Mouse (Mus musculus): ENCODE measurements around the gene Nfasc. TPM values are rescaled to one million over a fixed set of nuclear protein-coding genes. Genes with fewer than 3 reads are reported as not detected.

Gene Nfasc
- polyA plus RNA-seq, 1 experiment from 2014 or later, result 31.9 TPM

DNA sequence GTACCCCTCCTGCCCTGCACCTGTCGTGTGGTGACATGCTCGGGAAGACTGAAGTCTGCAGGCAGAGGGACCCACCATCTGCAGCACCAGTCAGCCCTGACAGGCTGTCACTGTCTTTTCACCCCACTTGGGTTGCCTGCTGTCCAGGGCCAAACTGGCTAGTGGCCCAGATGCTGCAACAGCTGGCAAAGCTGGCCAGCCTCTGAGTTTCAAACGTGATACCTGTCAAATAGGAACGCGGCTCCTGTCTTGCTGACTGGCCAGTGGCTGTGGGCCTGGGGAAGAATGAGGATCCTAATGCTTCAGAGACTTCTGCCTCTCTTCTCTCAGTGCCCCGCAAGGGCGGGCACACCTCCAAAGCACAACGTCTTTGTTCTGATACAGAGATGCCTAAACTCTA lies 197.8 kb downstream of the Nfasc start:
- 70% methylated on average over 8 of the region's 8 CpGs for WGBS
- peaks cover 37% of the 10 kb centered on the region for H3K4me1 ChIP-seq
- no peak overlapping the region for H3K27ac ChIP-seq
- no peak overlapping the region for H3K4me2 ChIP-seq
- peak; percentile 37; the same call in 1 of the 2 replicates for ATAC-seq (ENCODE audit: low FRiP score)
- H3K9ac ChIP-seq, result no peak overlapping the region
- H3K9me3 ChIP-seq, result no peaks in the 10 kb centered on the region
- H3K4me3 ChIP-seq (replicated peaks), result no peak overlapping the region
- H3K27me3 ChIP-seq, result peaks cover 60% of the 10 kb centered on the region
- H3K36me3 ChIP-seq (replicated peaks), result no peaks in the 10 kb centered on the region

DNA sequence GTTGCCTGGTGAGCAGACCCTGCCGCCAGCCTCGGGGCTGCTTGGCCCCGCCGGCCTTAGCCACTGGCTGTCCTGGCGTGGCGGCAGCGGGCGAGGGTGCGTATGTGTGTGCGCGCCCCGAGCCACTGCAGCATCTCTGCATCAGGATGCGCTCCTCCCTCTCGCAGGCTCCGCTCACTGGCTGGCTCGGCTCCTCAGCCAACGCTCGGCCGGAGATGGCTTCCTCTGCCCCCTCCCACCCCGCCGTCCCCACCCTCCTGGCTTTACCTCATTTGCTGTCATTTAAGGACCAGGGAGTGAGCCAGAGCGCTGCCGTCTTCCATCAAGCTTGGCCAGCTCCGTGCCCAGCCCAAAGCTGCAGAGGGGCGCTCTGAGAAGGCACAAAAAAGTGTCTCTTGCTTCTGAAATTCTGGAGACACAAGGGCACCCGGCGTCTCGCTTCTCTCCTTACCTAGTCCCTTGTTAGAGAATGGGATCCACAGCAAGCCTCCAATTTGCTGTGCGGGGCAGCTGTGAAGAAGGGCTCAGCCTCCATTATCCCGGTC lies 198.8 kb downstream of the Nfasc start, which contains the start of gene Cntn2:
Gene Cntn2, minus strand, starts transcription at position 495 of the 545 bp plus-strand sequence.
- 1% methylated on average over 30 of the region's 30 CpGs for WGBS
- ATAC-seq (ENCODE audit: low FRiP score), result peak; percentile 85
- H3K4me1 ChIP-seq, result peaks cover 42% of the 10 kb centered on the region
- H3K36me3 ChIP-seq (replicated peaks), result no peaks in the 10 kb centered on the region
- no peaks in the 10 kb centered on the region for H3K9me3 ChIP-seq
- H3K27me3 ChIP-seq, result peaks cover 60% of the 10 kb centered on the region
- H3K27ac ChIP-seq, result peak within 1 kb of the TSS; percentile 57
- H3K9ac ChIP-seq, result peak within 1 kb of the TSS; percentile 59
- H3K4me3 ChIP-seq (replicated peaks), result peak within 1 kb of the TSS; percentile 46
- peak within 1 kb of the TSS; percentile 71 for H3K4me2 ChIP-seq

DNA sequence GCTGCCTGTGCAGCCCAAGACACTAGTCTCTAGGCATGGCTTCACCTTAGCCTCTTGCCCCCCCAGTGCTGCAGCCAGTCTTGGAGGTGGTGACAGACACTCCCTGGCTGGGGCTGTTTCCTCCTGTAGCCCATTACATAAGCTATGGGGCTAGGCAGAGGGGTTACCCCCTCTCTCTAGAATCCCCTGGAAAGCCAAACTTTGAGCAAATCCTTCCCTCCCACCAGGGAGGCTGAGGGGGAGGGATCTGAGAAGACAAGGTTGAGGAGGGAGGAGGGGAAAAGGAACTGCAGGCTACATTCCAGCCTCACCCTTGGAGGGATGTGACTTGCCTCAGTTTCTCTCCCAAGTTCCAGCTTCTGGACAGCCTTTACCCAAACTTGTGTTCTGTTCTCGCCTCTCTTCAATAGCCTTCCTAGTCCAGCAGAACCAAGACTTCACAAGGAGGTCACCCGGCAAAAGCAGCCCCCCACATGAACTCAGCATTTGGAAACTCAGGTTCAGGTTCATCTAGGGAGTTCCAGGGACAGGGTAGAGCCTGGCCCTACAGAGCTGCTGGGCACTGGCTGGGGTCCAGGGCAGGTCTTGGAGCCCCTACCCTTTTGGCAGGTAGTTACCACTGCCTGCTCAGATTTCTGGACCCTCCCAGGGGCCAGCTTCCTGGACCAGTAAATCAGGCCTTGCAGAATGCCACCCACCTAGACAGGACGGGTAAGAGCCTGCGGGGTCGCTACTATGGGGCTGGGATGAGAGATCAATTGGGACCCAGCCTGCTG lies 199.6 kb downstream of the Nfasc start:
- no peaks in the 10 kb centered on the region for H3K36me3 ChIP-seq (replicated peaks)
- WGBS, result 13% methylated on average over 5 of the region's 5 CpGs

DNA sequence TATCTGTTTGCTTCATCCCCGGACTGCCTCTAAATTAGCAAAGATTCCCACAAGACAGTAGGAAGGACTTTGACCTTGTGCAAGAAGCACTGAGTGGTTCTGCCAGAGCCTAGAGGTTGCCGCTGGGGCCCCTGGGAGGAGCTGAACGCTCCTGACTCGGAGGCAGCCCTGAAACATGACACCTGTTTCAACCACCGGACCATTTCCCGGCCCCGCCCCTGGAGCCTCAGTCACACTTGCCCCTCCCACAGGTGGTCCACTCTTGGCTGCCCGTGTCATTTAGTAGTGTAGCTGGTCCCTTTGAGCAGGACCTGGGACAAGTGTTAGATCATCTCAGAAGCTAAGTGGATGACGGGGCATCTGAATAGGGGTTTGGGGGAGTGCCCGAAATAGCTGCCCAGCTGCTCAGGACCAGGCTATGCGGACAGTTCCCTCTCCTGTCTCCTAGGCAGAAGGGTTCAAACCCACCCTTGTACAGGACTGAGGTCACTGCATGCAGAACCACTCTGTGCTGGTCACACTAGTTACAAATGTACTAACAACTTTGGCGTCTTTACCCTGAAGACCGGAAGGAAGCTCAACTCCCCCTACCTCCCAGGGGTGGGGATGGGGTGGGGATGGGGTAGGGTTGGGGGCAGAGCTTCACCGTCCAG lies 200.3 kb downstream of the Nfasc start:
- H3K9ac ChIP-seq, result 0 out of 2 replicates have a peak overlapping the region, but pooled peaks have one; percentile 1
- H3K4me2 ChIP-seq, result peak overlapping the region; percentile 71
- peaks cover 48% of the 10 kb centered on the region for H3K4me1 ChIP-seq
- H3K4me3 ChIP-seq (replicated peaks), result peak overlapping the region; percentile 46
- ATAC-seq (ENCODE audit: low FRiP score), result no peak
- no peaks in the 10 kb centered on the region for H3K36me3 ChIP-seq (replicated peaks)
- H3K27me3 ChIP-seq, result peaks cover 60% of the 10 kb centered on the region
- H3K9me3 ChIP-seq, result no peaks in the 10 kb centered on the region
- WGBS, result 2% methylated on average over 14 of the region's 14 CpGs
- H3K27ac ChIP-seq, result no peak overlapping the region

More for the DNA sequence above, 199.6 kb downstream of the Nfasc start:
- Histone ChIP-seq H3K27ac (peak overlapping the region; percentile 57; the same call in 1 of the 2 replicates), H3K4me1 (peaks cover 48% of the 10 kb centered on the region), H3K4me3 (replicated peaks) (peak overlapping the region; percentile 46), H3K4me2 (peak overlapping the region; percentile 71), H3K9ac (peak overlapping the region; percentile 59), H3K27me3 (peaks cover 60% of the 10 kb centered on the region), H3K9me3 (no peaks in the 10 kb centered on the region)
- no peak for ATAC-seq (ENCODE audit: low FRiP score)

DNA sequence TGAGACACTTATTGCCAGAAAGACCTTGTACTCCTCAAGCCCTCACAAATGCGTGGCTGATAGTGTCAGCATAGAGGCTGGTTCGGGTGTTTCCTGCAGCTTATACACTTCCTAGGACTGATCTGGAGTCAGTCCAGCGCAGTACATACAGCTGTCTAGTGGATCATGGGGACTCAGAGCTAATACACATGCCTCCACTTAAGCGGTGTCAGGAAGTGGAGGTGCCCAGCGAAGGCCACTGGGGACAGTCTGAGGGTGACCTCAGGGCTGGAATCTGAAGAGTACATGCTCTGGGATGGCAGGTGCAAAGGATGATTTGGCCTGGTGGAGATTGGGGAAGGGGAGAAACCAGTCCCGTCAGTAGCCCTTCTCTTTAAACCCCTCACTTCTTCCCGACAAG lies 200.9 kb downstream of the Nfasc start:
- no peak overlapping the region; the same call in 1 of the 2 replicates for H3K4me3 ChIP-seq (replicated peaks)
- ATAC-seq (ENCODE audit: low FRiP score), result no peak
- H3K9me3 ChIP-seq, result no peaks in the 10 kb centered on the region
- H3K4me2 ChIP-seq, result peak overlapping the region; percentile 71
- no peak overlapping the region for H3K27ac ChIP-seq
- no peaks in the 10 kb centered on the region for H3K36me3 ChIP-seq (replicated peaks)
- H3K9ac ChIP-seq, result no peak overlapping the region
- WGBS, result 66% methylated on average over 7 of the region's 7 CpGs
- H3K27me3 ChIP-seq, result peaks cover 55% of the 10 kb centered on the region
- H3K4me1 ChIP-seq, result peaks cover 48% of the 10 kb centered on the region

DNA sequence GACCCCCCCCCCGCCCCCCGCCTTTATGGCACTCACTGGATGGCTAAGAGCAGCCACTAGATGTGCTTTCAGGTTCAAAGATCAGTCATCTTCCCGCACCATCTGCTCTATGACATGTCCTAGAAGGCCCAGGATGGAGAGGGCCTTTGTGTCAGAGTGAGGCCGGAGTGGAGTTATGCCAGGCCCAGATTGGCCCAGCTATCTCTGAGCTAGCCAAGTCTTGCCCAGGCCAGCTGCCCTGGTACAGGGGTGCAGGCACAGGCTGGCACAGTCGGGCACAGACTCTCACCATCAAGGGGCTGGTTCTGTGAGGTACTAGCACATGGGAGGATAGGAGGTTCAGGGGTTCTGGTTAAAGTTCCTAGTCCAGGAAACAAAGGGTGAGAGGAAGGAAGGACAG lies 203.9 kb downstream of the Nfasc start:
- no peak overlapping the region for H3K9ac ChIP-seq
- H3K9me3 ChIP-seq, result no peaks in the 10 kb centered on the region
- ATAC-seq (ENCODE audit: low FRiP score), result no peak
- H3K4me3 ChIP-seq (replicated peaks), result no peak overlapping the region
- H3K4me1 ChIP-seq, result peaks cover 61% of the 10 kb centered on the region
- H3K36me3 ChIP-seq (replicated peaks), result no peaks in the 10 kb centered on the region
- H3K27ac ChIP-seq, result no peak overlapping the region
- no peak overlapping the region for H3K4me2 ChIP-seq
- 82% methylated on average over 5 of the region's 5 CpGs for WGBS
- H3K27me3 ChIP-seq, result peaks cover 31% of the 10 kb centered on the region

DNA sequence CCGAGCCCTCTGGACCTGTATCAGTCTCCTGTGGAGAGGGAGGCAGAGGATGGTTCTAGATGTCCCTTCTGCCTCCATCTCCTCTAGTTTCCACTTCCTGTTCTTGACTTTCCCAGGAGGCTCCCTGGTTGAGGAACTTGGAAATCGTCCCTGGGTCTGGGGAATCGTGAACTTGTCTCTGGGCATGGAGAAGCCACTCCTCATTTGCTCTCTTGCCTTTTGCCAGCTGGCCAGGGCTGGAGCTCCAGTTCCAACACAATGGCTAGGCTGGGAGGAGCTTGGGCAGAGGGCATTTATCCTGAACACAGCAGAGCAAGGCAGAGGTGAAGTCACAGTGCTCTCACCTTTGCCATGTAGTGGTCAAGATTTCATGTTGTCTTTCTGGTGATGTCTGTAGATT lies 205.2 kb downstream of the Nfasc start:
- no peak overlapping the region for H3K4me2 ChIP-seq
- peaks cover 55% of the 10 kb centered on the region for H3K4me1 ChIP-seq
- no peak for ATAC-seq (ENCODE audit: low FRiP score)
- no peak overlapping the region for H3K9ac ChIP-seq
- no peaks in the 10 kb centered on the region for H3K9me3 ChIP-seq
- 74% methylated on average over 3 of the region's 3 CpGs for WGBS
- H3K27ac ChIP-seq, result no peak overlapping the region
- H3K36me3 ChIP-seq (replicated peaks), result no peaks in the 10 kb centered on the region
- H3K4me3 ChIP-seq (replicated peaks), result no peak overlapping the region
- H3K27me3 ChIP-seq, result peaks cover 18% of the 10 kb centered on the region

DNA sequence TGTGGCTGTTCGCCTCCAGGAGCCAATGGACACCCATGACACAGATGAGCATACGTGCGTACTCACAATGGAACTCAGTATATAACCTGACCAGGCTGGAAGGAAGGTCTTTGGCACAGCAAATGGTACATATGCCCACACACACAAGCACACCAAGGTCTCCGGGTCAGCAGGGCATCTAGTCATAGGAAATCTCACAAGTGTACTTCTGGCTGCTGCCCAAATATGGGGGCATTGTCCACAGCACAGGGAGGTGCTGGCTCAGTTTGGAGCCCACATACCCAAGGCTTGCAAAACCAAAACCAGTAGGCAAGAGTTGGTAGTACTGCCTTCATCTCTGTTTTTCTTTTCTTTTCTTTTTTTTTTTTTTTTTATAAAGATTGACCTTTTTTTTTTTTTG lies 206.1 kb downstream of the Nfasc start:
- Histone ChIP-seq H3K27ac (no peak overlapping the region), H3K9ac (no peak overlapping the region), H3K9me3 (no peaks in the 10 kb centered on the region), H3K4me2 (no peak overlapping the region), H3K4me1 (peaks cover 55% of the 10 kb centered on the region), H3K36me3 (replicated peaks) (no peaks in the 10 kb centered on the region), H3K4me3 (replicated peaks) (no peak overlapping the region), H3K27me3 (peaks cover 9% of the 10 kb centered on the region)
- 91% methylated on average over 4 of the region's 4 CpGs for WGBS
- ATAC-seq (ENCODE audit: low FRiP score), result no peak

DNA sequence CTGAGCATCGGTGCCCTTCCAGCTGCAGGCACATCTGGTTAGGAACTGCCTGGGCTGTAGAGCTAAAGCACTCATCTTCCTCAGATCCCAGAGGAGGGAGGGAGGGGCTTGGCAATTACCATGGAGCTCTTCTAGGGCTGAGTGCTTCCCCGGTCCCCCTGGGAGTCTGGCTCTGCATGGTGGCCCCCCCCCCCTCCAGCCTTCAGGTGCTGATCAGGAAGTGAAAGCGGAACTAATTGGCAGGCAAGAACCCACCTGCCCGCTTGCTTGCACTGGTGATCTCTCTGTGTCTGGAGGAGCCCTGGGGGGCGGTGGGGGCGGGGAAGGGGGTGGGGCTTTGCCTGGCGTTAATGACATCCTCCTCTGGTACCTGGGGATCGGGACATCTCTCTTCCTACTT lies 207.8 kb downstream of the Nfasc start:
- H3K36me3 ChIP-seq (replicated peaks), result no peaks in the 10 kb centered on the region
- H3K4me1 ChIP-seq, result peaks cover 53% of the 10 kb centered on the region
- 10% methylated on average over 6 of the region's 8 CpGs for WGBS
- no peak overlapping the region for H3K27ac ChIP-seq
- no peak overlapping the region for H3K4me3 ChIP-seq (replicated peaks)
- H3K4me2 ChIP-seq, result no peak overlapping the region
- no peaks in the 10 kb centered on the region for H3K9me3 ChIP-seq
- no peaks in the 10 kb centered on the region; the same call in 1 of the 2 replicates for H3K27me3 ChIP-seq
- H3K9ac ChIP-seq, result no peak overlapping the region
- no peak for ATAC-seq (ENCODE audit: low FRiP score)

DNA sequence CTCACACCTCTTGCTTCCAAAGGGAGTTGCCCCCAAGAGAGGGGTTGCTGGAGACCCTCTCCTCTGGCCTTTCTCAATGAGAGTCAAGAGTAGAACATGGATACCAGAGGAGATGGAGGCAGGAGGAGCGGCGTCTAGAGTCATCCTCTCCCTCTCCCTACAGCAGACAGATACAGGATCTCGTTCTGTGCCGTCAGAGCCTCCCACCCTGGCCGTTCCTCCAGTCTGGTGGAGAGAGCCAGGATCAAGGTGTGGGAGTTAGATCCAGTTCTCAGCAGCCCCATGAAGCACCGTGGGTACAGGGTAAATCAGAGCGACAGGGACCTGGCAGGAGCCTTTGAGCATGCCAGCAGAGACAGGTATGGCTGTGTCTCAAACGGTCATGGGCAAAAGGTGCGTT lies 209.1 kb downstream of the Nfasc start:
- no peak overlapping the region for H3K4me3 ChIP-seq (replicated peaks)
- 76% methylated on average over 9 of the region's 9 CpGs for WGBS
- H3K36me3 ChIP-seq (replicated peaks), result no peaks in the 10 kb centered on the region
- no peak overlapping the region for H3K4me2 ChIP-seq
- no peak overlapping the region for H3K27ac ChIP-seq
- H3K9ac ChIP-seq, result no peak overlapping the region
- peaks cover 44% of the 10 kb centered on the region for H3K4me1 ChIP-seq
- no peaks in the 10 kb centered on the region; the same call in 1 of the 2 replicates for H3K27me3 ChIP-seq
- ATAC-seq (ENCODE audit: low FRiP score), result no peak
- no peaks in the 10 kb centered on the region for H3K9me3 ChIP-seq

DNA sequence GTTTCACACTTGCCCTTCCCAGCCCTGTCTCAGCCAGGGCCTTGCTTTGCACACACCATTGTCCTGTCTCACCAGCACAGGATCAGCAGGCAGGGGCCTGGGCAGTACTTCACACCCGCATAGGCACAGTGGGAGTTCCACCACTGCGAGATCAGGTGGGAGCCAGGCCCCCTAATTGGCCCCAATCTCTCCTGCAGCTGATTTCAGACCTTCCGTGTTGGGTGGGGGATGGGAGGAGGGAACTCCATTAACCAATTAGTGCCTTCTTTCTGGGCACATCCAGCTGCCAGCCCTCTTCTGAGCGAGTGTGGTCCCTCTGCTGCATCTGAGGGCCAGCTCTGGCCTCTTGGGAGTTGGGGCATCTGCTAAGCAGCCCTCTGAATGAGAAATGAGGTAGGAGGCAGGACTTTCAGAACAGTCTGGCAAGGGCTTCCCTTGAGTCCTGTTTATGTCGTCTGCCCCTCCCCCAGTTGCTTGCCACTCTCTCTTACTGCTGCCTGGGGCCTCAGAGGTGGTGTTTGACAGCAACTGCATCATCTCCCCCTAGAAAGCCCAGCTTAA lies 210.9 kb downstream of the Nfasc start:
- peak overlapping the region; percentile 19; the same call in 1 of the 2 replicates for H3K4me2 ChIP-seq
- H3K4me3 ChIP-seq (replicated peaks), result no peak overlapping the region
- no peaks in the 10 kb centered on the region for H3K9me3 ChIP-seq
- H3K36me3 ChIP-seq (replicated peaks), result no peaks in the 10 kb centered on the region
- 0% methylated on average over 5 of the region's 5 CpGs for WGBS
- peak; percentile 82 for ATAC-seq (ENCODE audit: low FRiP score)
- H3K27me3 ChIP-seq, result no peaks in the 10 kb centered on the region; the same call in 1 of the 2 replicates
- H3K9ac ChIP-seq, result no peak overlapping the region
- H3K27ac ChIP-seq, result peak overlapping the region; percentile 82
- peaks cover 55% of the 10 kb centered on the region for H3K4me1 ChIP-seq

DNA sequence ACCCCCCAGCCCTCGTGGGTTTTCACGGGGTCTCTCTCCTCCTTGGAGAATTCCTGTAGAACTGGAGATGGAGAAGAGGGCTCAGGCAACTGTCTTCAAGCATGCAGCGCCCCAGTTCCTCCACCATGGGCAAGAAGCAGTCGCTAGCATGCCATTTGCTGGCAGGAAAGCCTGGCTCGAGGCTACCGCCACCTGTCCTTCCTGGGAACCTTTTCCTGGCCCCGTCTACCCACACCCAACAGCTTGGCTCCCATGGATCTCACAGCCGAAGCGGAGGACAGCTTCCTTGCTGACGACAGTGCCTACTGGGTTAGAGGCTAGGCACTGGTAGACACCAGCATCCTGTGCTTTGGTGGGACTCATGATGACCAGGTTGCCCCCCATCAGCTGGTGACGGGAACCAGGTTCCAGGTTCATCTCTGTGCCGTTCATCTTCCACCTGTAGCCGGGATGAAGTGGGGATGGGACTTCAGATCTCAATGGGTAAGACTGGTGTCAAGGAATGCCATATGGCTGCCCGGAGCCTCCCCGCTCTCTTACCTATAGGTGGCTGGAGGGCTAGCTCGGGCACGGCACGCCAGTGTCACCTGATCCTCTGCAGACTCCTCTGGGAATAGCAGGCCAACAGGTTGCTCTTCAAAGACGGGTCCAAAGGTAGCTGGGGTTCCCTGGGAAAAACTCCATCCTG lies 212.8 kb downstream of the Nfasc start:
- H3K36me3 ChIP-seq (replicated peaks), result no peaks in the 10 kb centered on the region
- H3K4me3 ChIP-seq (replicated peaks), result no peak overlapping the region
- no peaks in the 10 kb centered on the region for H3K9me3 ChIP-seq
- peaks cover 46% of the 10 kb centered on the region for H3K4me1 ChIP-seq
- no peak for ATAC-seq (ENCODE audit: low FRiP score)
- H3K9ac ChIP-seq, result no peak overlapping the region
- H3K27ac ChIP-seq, result no peak overlapping the region
- peaks cover 6% of the 10 kb centered on the region for H3K27me3 ChIP-seq
- H3K4me2 ChIP-seq, result no peak overlapping the region
- WGBS, result 89% methylated on average over 19 of the region's 19 CpGs

Measured in forebrain, embryonic 12.5 days (tissue).